Mouse (Mus musculus): ENCODE results near the gene Tmem178b.
A peak's percentile ranks its signal among the peaks of the same experiment; 100 is the strongest.

Gene Tmem178b

GRCm38 (mm10) chr6:40180551-40180950, 307.5 kb downstream of the Tmem178b start:
- no peaks in the 10 kb centered on the region for H3K36me3 ChIP-seq (ENCODE audit: control insufficient read depth, insufficient read depth, low read length, poor library complexity, severe bottlenecking)
- H3K27me3 ChIP-seq (ENCODE audit: control insufficient read depth, insufficient read depth, low read length, poor library complexity, severe bottlenecking): no peaks in the 10 kb centered on the region
- no peak for DNase-seq (ENCODE audit: low read depth, low spot score)

DNA sequence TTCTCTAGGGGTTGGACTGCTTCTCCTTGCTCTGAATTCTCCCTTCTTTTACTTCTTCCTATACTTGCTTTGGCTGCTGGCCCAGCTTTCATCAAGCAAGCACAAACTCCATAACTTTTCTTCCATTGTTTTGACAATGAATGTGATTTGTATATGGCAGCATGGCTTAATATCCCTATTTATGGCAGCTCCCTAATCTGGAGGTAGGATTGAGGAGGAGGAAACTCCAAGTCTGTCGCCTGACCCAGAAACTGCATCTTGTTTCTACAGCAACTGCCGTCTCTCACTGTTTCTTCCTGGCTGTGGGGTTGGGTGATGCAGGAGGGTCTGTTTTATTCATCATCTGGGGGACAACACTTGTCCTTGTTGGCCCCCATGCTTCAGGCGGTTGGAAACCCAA, 327.6 kb downstream of the Tmem178b start:
- Histone ChIP-seq H3K36me3 (ENCODE audit: control insufficient read depth, insufficient read depth, low read length, poor library complexity, severe bottlenecking) (no peaks in the 10 kb centered on the region), H3K27me3 (ENCODE audit: control insufficient read depth, insufficient read depth, low read length, poor library complexity, severe bottlenecking) (no peaks in the 10 kb centered on the region)
- no peak for DNase-seq (ENCODE audit: low read depth, low spot score)

DNA sequence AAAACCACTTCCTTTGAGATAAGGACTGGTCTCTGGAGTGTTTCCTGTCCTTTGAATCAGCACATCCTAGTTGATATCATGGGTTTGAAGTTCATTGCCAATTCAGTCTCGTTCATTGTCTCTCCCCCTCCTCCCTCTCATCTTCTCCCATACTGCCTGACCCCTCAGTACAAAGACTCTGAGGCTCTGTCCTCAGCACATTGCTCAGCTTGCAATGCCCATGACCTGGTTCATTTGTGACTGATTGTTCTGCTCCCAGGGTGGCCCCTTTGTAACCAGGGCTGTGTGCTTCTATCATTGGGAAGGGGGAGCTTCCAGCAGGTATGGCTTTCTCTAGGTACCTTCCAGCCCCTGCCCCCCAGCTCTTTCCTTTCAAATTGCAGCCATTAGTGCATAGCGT, 329.5 kb downstream of the Tmem178b start:
- no peak for DNase-seq (ENCODE audit: low read depth, low spot score)
- no peaks in the 10 kb centered on the region for H3K27me3 ChIP-seq (ENCODE audit: control insufficient read depth, insufficient read depth, low read length, poor library complexity, severe bottlenecking)
- H3K36me3 ChIP-seq (ENCODE audit: control insufficient read depth, insufficient read depth, low read length, poor library complexity, severe bottlenecking): no peaks in the 10 kb centered on the region

- no peak for DNase-seq (ENCODE audit: low read depth, low spot score)
- no peaks in the 10 kb centered on the region for H3K27me3 ChIP-seq (ENCODE audit: control insufficient read depth, insufficient read depth, low read length, poor library complexity, severe bottlenecking)
- H3K36me3 ChIP-seq (ENCODE audit: control insufficient read depth, insufficient read depth, low read length, poor library complexity, severe bottlenecking): no peaks in the 10 kb centered on the region
Observed at GRCm38 (mm10) chr6:40205380-40205779, 332.3 kb downstream of the Tmem178b start.

DNA sequence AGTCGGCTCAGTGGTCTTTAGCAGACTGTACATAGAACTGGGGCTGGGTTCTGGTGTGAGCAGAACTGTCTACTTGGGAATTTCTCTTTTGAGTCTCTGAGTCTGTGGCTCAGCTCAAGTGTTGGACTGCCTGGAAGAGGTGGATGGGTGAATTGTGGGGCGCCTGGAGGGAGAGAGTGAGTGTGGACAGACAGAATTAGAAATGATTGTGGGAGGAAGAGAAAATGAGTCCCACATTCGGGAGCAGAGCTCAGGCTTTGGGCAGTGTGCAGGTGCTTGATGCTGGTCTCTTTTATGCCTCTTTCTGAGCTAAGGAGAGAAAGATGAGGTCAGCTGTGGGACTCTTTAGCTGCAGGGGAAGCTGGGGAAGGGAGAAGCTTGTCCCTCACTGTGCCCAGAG, 334.9 kb downstream of the Tmem178b start:
- DNase-seq (ENCODE audit: low read depth, low spot score): no peak
- Histone ChIP-seq H3K27me3 (ENCODE audit: control insufficient read depth, insufficient read depth, low read length, poor library complexity, severe bottlenecking) (no peaks in the 10 kb centered on the region), H3K36me3 (ENCODE audit: control insufficient read depth, insufficient read depth, low read length, poor library complexity, severe bottlenecking) (no peaks in the 10 kb centered on the region)

DNA sequence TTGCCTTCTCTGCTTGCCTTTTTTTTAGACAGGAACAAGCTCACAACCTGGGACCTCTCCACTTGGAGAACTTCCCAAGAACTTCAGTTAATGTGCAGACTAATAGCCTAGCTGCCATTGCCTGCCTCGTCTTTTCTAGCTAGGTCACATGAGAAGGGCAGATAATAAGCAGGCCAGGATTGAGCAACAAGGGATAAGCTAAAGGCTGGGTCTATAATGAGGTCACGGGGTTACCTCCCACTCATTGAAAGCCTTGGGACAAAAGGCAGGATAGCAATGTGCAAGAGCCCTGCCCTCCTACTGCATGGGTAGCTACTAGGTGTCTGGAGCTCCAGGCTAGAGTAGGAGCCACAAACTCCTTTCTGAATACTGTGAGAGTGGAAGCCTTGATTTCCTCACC, 336.1 kb downstream of the Tmem178b start:
- no peaks in the 10 kb centered on the region for H3K36me3 ChIP-seq (ENCODE audit: control insufficient read depth, insufficient read depth, low read length, poor library complexity, severe bottlenecking)
- no peak for DNase-seq (ENCODE audit: low read depth, low spot score)
- H3K27me3 ChIP-seq (ENCODE audit: control insufficient read depth, insufficient read depth, low read length, poor library complexity, severe bottlenecking): no peaks in the 10 kb centered on the region

DNA sequence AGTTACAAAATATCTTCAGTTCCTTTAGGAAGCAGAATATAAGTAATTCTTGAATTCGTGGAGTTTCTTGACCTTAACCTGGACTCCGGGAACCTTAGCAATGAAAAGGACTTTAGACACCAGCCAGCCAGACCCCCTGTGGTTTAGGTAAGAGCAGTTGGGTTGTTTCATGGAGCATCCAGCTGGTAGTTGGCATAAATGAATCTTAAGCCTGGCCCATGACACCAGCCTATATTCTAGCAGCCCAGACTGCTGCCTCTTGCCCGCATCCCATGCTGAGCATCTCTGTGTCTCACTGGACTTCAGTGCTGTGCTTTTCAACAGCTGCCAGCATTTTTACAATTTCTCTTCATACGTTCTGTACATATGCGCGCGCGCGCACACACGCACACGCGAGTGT, 344.1 kb downstream of the Tmem178b start:
- Histone ChIP-seq H3K27me3 (ENCODE audit: control insufficient read depth, insufficient read depth, low read length, poor library complexity, severe bottlenecking) (no peaks in the 10 kb centered on the region), H3K36me3 (ENCODE audit: control insufficient read depth, insufficient read depth, low read length, poor library complexity, severe bottlenecking) (no peaks in the 10 kb centered on the region)
- no peak for DNase-seq (ENCODE audit: low read depth, low spot score)

DNA sequence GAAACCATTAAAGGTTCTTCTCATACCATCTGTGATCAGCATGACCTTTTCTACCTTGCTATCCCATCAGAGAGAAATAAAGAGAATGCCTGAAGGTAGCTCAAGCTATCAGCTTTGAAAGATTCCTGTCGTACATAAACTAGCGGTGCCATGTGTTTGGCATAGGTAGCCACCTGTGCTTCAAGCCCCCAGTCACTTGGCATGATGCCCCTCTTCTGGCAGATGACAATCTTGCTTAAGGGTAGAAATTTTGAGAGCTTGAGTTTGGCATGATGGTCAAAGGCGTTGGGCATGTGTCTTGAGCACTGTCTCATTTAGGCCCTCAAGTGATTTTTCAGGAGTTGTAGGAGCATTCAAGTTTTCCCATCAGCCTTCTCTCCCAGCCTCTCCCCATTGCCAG, 344.6 kb downstream of the Tmem178b start:
- Histone ChIP-seq H3K36me3 (ENCODE audit: control insufficient read depth, insufficient read depth, low read length, poor library complexity, severe bottlenecking) (no peaks in the 10 kb centered on the region), H3K27me3 (ENCODE audit: control insufficient read depth, insufficient read depth, low read length, poor library complexity, severe bottlenecking) (no peaks in the 10 kb centered on the region)
- DNase-seq (ENCODE audit: low read depth, low spot score): no peak

DNA sequence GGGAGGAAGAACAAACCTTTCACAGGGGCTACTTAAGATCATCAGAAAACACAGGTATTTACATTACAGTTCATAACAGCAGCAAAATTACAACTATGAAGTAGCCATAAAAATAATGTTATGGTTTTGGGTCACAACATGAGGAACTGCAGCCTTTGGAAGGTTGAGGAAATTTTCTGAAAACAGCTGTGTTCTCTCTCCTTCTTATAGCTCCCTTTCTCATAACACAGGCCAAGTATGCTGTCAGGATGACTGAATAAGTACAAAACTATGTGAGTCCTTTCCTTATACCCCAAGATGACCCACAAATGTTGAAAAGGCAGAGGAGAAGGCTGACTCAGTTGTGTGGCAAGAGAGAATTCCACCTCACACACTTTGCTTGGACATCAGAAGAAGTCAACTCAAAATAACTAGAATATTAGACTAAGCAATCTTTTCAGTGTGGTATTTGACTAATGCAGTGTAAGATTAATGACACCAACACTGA, 347.6 kb downstream of the Tmem178b start:
- no peak for DNase-seq (ENCODE audit: low read depth, low spot score)

DNA sequence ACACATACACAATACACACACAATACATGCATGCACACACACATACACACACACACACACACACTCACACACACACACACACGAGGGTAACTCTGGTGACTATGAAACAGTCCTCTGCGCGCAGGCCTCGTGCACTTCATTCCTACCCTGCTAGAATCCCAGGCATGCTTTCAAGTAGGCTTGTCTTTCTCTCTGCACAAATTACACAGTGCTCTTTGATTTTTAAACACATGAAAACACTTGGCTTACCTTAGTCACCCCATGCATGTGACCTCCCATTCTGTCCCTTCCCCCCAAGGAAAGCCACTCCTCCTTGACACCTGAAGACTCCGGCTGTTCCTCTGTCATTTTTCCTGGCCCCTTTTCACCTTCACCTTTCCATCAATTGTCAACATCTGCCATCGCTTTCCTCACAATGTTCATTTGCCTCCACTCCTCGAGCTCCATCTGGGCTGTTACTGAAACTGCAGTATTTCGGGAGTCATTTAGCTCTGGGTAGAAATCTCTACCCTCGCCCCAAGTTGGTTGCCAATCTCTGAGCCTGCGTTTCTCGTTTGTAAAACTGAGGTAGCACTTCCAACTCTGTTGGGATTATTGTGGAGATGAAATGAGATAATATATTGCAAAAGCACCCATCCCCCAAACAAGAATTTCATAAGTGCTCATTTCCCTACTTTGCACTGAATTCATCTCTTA, 352.7 kb downstream of the Tmem178b start:
- H3K27me3 ChIP-seq (ENCODE audit: control insufficient read depth, insufficient read depth, low read length, poor library complexity, severe bottlenecking): no peaks in the 10 kb centered on the region
- DNase-seq (ENCODE audit: low read depth, low spot score): no peak
- H3K36me3 ChIP-seq (ENCODE audit: control insufficient read depth, insufficient read depth, low read length, poor library complexity, severe bottlenecking): no peaks in the 10 kb centered on the region

More for the DNA sequence above, 347.6 kb downstream of the Tmem178b start:
- Histone ChIP-seq H3K27me3 (ENCODE audit: control insufficient read depth, insufficient read depth, low read length, poor library complexity, severe bottlenecking) (no peaks in the 10 kb centered on the region), H3K36me3 (ENCODE audit: control insufficient read depth, insufficient read depth, low read length, poor library complexity, severe bottlenecking) (no peaks in the 10 kb centered on the region)

GRCm38 (mm10) chr6:40228981-40229380, 355.9 kb downstream of the Tmem178b start:
- no peak for DNase-seq (ENCODE audit: low read depth, low spot score)
- H3K27me3 ChIP-seq (ENCODE audit: control insufficient read depth, insufficient read depth, low read length, poor library complexity, severe bottlenecking): no peaks in the 10 kb centered on the region
- no peaks in the 10 kb centered on the region for H3K36me3 ChIP-seq (ENCODE audit: control insufficient read depth, insufficient read depth, low read length, poor library complexity, severe bottlenecking)

DNA sequence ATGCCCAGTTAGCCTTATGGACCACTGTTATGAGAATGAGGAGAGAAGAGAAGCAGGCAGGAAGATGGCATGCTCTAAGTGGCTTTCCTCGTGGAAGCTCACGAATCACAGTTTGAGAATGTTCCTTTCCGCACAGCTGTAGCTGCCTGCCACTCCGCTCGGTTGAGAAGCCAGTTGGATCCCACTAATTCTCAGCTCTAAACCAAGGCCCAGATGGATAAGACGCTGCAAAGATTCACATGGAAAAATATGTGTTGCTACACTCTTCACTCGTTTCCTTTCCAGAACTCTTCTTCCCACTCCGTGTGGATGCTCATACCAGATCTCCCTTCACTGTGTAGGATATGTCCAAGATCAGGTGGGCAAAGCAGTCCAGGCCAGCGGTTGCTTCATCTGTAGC, 356.9 kb downstream of the Tmem178b start:
- H3K36me3 ChIP-seq (ENCODE audit: control insufficient read depth, insufficient read depth, low read length, poor library complexity, severe bottlenecking): no peaks in the 10 kb centered on the region
- H3K27me3 ChIP-seq (ENCODE audit: control insufficient read depth, insufficient read depth, low read length, poor library complexity, severe bottlenecking): no peaks in the 10 kb centered on the region
- DNase-seq (ENCODE audit: low read depth, low spot score): no peak

GRCm38 (mm10) chr6:40234066-40234465, 361.0 kb downstream of the Tmem178b start:
- no peak for DNase-seq (ENCODE audit: low read depth, low spot score)
- Histone ChIP-seq H3K27me3 (ENCODE audit: control insufficient read depth, insufficient read depth, low read length, poor library complexity, severe bottlenecking) (no peaks in the 10 kb centered on the region), H3K36me3 (ENCODE audit: control insufficient read depth, insufficient read depth, low read length, poor library complexity, severe bottlenecking) (no peaks in the 10 kb centered on the region)

- H3K27me3 ChIP-seq (ENCODE audit: control insufficient read depth, insufficient read depth, low read length, poor library complexity, severe bottlenecking): no peaks in the 10 kb centered on the region
- H3K36me3 ChIP-seq (ENCODE audit: control insufficient read depth, insufficient read depth, low read length, poor library complexity, severe bottlenecking): no peaks in the 10 kb centered on the region
- peak; percentile 60 for DNase-seq (ENCODE audit: low read depth, low spot score)
Observed at GRCm38 (mm10) chr6:40235793-40236470, 362.9 kb downstream of the Tmem178b start.

GRCm38 (mm10) chr6:40236841-40237765, 364.0 kb downstream of the Tmem178b start:
- Histone ChIP-seq H3K36me3 (ENCODE audit: control insufficient read depth, insufficient read depth, low read length, poor library complexity, severe bottlenecking) (no peaks in the 10 kb centered on the region), H3K27me3 (ENCODE audit: control insufficient read depth, insufficient read depth, low read length, poor library complexity, severe bottlenecking) (no peaks in the 10 kb centered on the region)
- peak; percentile 51 for DNase-seq (ENCODE audit: low read depth, low spot score)

Measured in splenic B cell, adult 2 months (primary cell).